Mouse (Mus musculus) limb, embryonic 11.5 days (tissue): ENCODE measurements at regions not wholly inside any gene's neighbourhood (a gene's known extent, or its start where the extent isn't known, plus 50 kb on each side); places are given as distances from the start of the nearest gene placed in this dataset.

Source experiments
- ATAC-seq: fragments of 200-750 bp; cut with Nextera tagmentation; 2 replicates; pipeline ENCODE4 v1.8.0; 2017; ENCODE audit warnings: low read depth; ENCODE audit not compliant: insufficient number of reproducible peaks, low FRiP score, low TSS enrichment
- DNase-seq: peaks from one replicate; pipeline ENCODE4 v3.0.0-alpha.2; 2015; ENCODE audit warnings: low spot score
- H3K27ac ChIP-seq: fragments of 300-500 bp; sonication (generic); replicated peaks from 2 replicates; pipeline ENCODE4 v1.5.1; 2014; ENCODE audit warnings: low read depth, mild to moderate bottlenecking, low read length
- H3K27me3 ChIP-seq: fragments of 300-500 bp; sonication (generic); 2 replicates; pipeline ENCODE4 v1.6.1; 2014; ENCODE audit warnings: mild to moderate bottlenecking, low read length, mixed read lengths; ENCODE audit not compliant: control insufficient read depth, insufficient read depth
- H3K36me3 ChIP-seq: fragments of 300-500 bp; sonication (generic); 2 replicates; pipeline ENCODE4 v1.6.1; 2014; ENCODE audit warnings: mild to moderate bottlenecking, low read length, moderate library complexity, mixed read lengths; ENCODE audit not compliant: control insufficient read depth, insufficient read depth
- H3K4me1 ChIP-seq: fragments of 300-500 bp; sonication (generic); 2 replicates; pipeline ENCODE4 v1.6.1; 2014; ENCODE audit warnings: low read length, mixed read lengths; ENCODE audit not compliant: control insufficient read depth, insufficient read depth
- H3K4me2 ChIP-seq: fragments of 300-500 bp; sonication (generic); 2 replicates; pipeline ENCODE4 v1.6.1; 2014; ENCODE audit warnings: low read depth, mild to moderate bottlenecking, moderate library complexity; ENCODE audit not compliant: severe bottlenecking
- H3K4me3 ChIP-seq: fragments of 300-500 bp; sonication (generic); 2 replicates; pipeline ENCODE4 v1.5.1; 2014; ENCODE audit warnings: low read depth, low read length
- H3K9ac ChIP-seq: fragments of 300-500 bp; sonication (generic); 2 replicates; pipeline ENCODE4 v1.6.1; 2014; ENCODE audit warnings: mild to moderate bottlenecking, low read length
- H3K9me3 ChIP-seq: fragments of 300-500 bp; sonication (generic); 2 replicates; pipeline ENCODE4 v1.6.1; 2016; ENCODE audit warnings: low read length; ENCODE audit not compliant: control insufficient read depth
- WGBS: fragments of 180-500 bp; shearing (Covaris S2); extraction: QIAGEN DNeasy Blood & Tissue Kit; methylation state at CpG from one replicate; pipeline ENCODE4 v1.1.7; 2014; 5-methylcytosine and 5-hydroxymethylcytosine counted together

DNA sequence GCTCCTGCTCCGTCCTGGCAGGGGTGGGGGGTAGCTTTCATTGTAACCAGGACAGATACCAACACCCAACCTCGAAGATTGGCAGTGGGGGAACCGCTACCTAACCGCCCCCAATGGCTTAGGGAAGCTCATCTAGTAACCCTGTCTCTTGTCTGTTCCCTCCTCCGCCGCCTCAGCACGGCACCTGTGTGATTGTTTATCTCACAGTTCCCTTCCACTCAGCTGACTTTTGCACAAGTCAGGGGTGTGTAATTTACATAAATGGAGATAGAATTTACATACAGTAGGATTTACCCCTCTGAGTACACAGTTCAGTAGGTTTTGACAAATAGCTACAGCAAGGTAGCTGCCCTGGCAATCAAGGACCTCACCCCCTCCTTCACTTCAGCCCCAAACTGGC lies 135.8 kb downstream of the Tpra1 start:
- Histone ChIP-seq H3K36me3 (no peaks in the 10 kb centered on the region), H3K9me3 (no peaks in the 10 kb centered on the region), H3K4me1 (no peaks in the 10 kb centered on the region), H3K4me3 (no peak overlapping the region), H3K27me3 (no peaks in the 10 kb centered on the region), H3K27ac (no peak overlapping the region), H3K9ac (no peak overlapping the region), H3K4me2 (no peak overlapping the region)
- DNase-seq = no peak
- ATAC-seq = no peak
- WGBS = 70% methylated on average over 7 of the region's 7 CpGs

- no peaks in the 10 kb centered on the region for H3K9me3 ChIP-seq
- H3K27ac ChIP-seq = no peak overlapping the region
- H3K9ac ChIP-seq = no peak overlapping the region
- H3K4me1 ChIP-seq = no peaks in the 10 kb centered on the region
- DNase-seq (no peak), ATAC-seq (no peak)
- no peak overlapping the region for H3K4me2 ChIP-seq
- H3K27me3 ChIP-seq = no peaks in the 10 kb centered on the region
- no peak overlapping the region for H3K4me3 ChIP-seq
- WGBS = 83% methylated on average over 4 of the region's 4 CpGs
- no peaks in the 10 kb centered on the region for H3K36me3 ChIP-seq
Measured at GRCm38 (mm10) chr6:89040919-89041318, 138.9 kb downstream of the Tpra1 start.

DNA sequence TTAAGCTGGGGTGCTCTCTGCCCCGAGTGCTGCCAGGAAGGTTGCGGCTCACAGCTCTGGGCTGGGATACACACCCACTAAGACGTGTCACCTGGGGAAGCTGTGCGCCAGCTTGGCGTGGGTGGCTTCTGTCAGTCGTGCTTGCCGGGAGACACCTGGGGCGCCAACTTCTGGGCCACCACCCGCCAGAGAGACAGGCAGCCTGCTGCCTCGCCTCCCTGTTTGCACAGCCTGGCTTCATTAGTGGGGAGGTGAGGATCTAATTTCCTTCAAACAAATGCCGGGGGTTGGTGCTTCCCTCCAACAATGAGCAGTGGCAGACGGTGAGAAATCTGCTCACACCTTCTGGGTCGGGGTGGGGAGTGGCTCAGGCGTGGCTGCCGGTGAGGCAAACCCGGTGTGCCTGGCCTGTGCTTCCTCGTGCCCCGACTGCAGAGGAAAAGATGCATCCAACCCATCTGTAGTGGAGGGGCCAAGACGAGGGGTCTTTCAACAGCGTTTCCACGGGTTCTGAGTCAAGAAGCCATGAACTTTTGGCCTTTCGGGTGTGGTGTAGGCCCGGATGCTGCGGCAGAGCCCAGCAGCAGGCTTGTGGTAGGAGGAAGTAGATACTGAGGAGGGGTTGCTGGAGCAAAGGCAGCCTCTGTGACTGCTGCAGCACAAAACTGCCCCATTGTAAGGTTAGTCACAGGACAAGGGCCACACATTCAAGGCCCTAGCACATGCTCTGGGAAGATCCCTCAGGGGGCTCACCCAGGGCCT lies 140.6 kb downstream of the Tpra1 start:
- H3K27ac ChIP-seq = no peak overlapping the region
- no peaks in the 10 kb centered on the region for H3K27me3 ChIP-seq
- H3K9ac ChIP-seq = no peak overlapping the region
- H3K4me2 ChIP-seq = no peak overlapping the region
- H3K36me3 ChIP-seq = no peaks in the 10 kb centered on the region
- no peak for ATAC-seq
- WGBS = 27% methylated on average over 24 of the region's 24 CpGs
- DNase-seq = no peak
- no peak overlapping the region for H3K4me3 ChIP-seq
- no peaks in the 10 kb centered on the region for H3K9me3 ChIP-seq
- H3K4me1 ChIP-seq = no peaks in the 10 kb centered on the region

DNA sequence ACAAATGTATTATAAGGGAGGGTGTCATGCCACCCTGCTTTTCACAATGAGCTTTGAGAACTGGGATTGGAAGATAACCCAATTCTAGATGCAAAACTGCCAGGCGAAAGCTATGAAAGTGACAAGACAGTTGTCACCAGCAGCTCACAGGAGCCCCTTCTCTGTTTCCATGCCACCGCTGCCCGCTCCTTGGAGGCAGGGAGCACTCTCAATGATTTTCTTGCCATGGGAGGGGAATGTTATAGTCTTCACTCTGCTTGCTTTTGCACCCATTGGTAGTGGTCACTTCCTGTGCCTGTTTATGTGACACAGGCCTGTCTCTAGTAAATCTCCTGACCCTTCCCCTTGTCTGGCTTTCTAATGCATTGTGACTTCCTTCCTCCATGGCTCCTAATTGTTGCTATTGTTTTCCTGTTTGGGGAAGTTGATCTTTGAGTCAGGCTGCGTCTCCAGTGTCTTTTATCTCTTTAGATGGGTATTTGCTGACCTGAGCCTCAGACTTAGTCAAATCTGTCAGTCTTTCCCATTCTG lies 143.4 kb downstream of the Tpra1 start:
- Histone ChIP-seq H3K27me3 (no peaks in the 10 kb centered on the region), H3K9ac (no peak overlapping the region), H3K36me3 (no peaks in the 10 kb centered on the region), H3K4me2 (no peak overlapping the region), H3K27ac (no peak overlapping the region), H3K9me3 (no peaks in the 10 kb centered on the region), H3K4me1 (no peaks in the 10 kb centered on the region), H3K4me3 (no peak overlapping the region)
- WGBS = 82% methylated on average over 4 of the region's 4 CpGs
- no peak for DNase-seq
- no peak for ATAC-seq

GRCm38 (mm10) chr6:89046476-89046875 lies 144.4 kb downstream of the Tpra1 start:
- 78% methylated on average over 2 of the region's 2 CpGs for WGBS
- ATAC-seq = no peak

DNA sequence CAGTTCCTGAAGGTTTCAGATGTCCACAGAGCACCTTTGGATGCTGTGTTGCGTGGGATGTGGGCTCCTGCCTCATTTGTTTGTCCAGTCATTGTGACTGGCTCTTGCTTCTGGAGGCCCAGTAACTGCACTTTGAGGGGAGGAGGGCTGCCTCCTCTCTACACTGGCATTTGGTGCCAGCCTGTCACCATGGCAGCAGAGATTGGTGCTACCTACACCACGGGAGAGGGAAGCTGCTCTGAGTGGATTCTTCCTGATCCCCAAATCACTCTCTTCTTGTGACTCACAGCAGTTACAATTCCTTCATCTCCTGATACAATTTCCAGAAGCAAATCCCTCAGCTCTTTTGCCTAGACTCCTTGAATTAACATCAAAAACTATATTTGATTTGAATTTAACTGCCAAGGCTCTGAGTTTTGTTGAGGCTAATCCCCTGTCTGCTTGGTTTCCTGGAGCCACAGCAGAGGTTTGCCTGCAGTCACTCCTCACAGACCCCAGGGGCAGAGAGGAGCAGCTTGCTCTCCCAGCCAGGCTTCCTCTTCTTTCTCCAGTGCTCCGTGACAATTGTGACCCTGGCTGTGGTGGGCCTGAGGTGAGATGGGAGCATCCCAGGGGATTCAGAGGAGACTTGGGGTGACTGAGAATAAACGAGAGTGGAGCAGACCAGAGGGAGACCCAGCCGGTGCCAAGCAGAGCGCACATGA lies 145.7 kb downstream of the Tpra1 start:
- Histone ChIP-seq H3K4me2 (no peak overlapping the region), H3K9ac (no peak overlapping the region), H3K4me3 (no peak overlapping the region), H3K27me3 (no peaks in the 10 kb centered on the region), H3K36me3 (no peaks in the 10 kb centered on the region), H3K9me3 (no peaks in the 10 kb centered on the region), H3K27ac (no peak overlapping the region), H3K4me1 (no peaks in the 10 kb centered on the region)
- WGBS = 60% methylated on average over 6 of the region's 6 CpGs
- ATAC-seq (no peak), DNase-seq (no peak)

More at GRCm38 (mm10) chr6:89046476-89046875, 144.4 kb downstream of the Tpra1 start:
- Histone ChIP-seq H3K36me3 (no peaks in the 10 kb centered on the region), H3K9ac (no peak overlapping the region), H3K27ac (no peak overlapping the region), H3K9me3 (no peaks in the 10 kb centered on the region), H3K27me3 (no peaks in the 10 kb centered on the region), H3K4me2 (no peak overlapping the region), H3K4me3 (no peak overlapping the region), H3K4me1 (no peaks in the 10 kb centered on the region)
- peak; percentile 27 for DNase-seq

DNA sequence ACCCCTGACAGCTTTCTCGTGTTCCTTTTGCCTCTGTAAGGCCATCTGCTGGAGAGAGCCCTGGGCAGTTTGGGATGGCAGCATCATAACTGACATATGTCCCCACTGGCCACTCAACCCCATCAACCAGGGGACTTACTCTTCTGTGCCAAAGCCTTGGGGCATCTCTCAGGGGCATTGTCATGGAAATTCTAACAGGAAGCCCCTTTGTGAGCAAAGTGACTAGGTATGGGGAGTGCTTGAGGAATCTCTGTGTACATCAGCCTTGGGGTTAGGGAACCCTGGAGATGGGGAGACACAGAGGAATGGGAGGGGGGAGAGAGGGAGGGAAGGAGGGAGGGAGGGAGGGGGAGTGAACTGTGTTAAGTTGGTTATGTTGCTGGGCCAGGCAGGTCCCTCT lies 147.2 kb downstream of the Tpra1 start:
- H3K27me3 ChIP-seq = no peaks in the 10 kb centered on the region
- 50% methylated on average over 1 of the region's 1 CpGs for WGBS
- H3K4me3 ChIP-seq = no peak overlapping the region
- H3K9ac ChIP-seq = no peak overlapping the region
- H3K4me2 ChIP-seq = no peak overlapping the region
- DNase-seq = no peak
- no peak overlapping the region for H3K27ac ChIP-seq
- ATAC-seq = no peak
- H3K36me3 ChIP-seq = no peaks in the 10 kb centered on the region
- no peaks in the 10 kb centered on the region for H3K4me1 ChIP-seq
- no peaks in the 10 kb centered on the region for H3K9me3 ChIP-seq

GRCm38 (mm10) chr6:89050575-89051270 lies 148.7 kb downstream of the Tpra1 start:
- Histone ChIP-seq H3K9me3 (no peaks in the 10 kb centered on the region), H3K9ac (no peak overlapping the region), H3K4me3 (no peak overlapping the region), H3K36me3 (no peaks in the 10 kb centered on the region), H3K4me2 (no peak overlapping the region), H3K4me1 (no peaks in the 10 kb centered on the region), H3K27me3 (no peaks in the 10 kb centered on the region), H3K27ac (no peak overlapping the region)
- WGBS = 85% methylated on average over 13 of the region's 13 CpGs
- DNase-seq (no peak), ATAC-seq (no peak)
